Mouse (Mus musculus): ENCODE measurements around the gene Spsb1. TPM values are rescaled to one million over a fixed set of nuclear protein-coding genes. Genes with fewer than 3 reads are reported as not detected.

Gene Spsb1
- polyA plus RNA-seq, 1 experiment = 12.5 TPM

DNA sequence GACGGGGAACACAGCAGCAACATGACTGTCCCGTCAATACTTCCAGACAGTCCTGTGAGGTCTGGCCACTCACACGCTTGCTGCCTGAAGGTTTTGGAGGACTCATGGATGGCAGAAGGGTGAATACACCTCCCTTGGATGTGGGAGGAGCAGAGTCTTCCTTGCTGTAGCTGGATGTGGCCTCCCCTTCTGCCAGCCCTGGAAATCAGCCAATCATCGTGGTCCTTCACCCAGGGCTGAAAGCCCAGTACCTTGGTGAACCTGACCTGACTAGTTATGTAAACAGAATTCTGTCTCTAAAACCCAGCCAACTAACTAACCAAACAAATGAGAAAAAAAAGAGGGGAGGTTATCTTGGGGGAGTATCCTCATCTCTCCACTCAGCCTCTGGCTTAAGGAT lies 90.4 kb downstream of the Spsb1 start:
- DNase-seq (ENCODE audit: extremely low spot score in 1 of 2, low spot score in 1 of 2) = no peak

DNA sequence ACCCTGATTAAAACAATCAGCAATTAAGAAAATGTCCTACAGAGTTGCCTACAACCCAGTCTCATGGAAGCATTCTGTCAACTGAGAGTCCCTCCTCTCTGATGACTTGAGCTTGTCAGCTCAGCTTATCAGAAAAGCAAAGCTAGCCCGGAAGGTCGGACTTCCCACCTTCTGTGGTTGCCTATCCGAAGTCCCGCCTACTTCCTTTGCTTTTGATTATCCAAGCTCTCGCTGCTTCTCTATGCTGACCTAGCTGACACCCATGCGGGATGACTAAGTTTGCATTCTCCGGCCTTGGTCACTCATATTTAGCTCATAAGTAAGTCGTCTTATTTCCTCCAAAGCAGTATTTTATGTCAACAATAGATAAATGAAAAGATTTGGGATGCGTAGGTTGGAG lies 91.3 kb downstream of the Spsb1 start:
- DNase-seq (ENCODE audit: extremely low spot score in 1 of 2, low spot score in 1 of 2) = no peak

DNA sequence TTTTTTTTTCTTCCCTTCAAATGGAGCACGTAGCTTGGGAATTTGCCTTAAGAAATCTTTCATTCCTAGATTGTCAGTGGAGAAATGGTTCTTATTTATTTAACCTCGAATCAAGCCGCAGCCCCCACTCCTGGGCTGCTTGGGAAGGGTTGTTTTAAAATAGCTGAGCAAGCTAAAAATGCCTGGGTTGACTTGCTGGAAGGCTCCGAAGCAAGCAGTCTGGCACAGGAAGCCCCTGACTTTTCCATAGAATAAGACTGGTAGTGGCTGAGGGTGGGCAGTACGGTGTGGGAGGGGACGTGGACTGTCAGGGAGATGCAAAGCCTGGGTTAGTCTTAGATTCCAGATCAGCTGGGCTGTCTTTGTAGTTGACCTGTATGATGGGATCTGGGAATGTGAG lies 94.5 kb downstream of the Spsb1 start:
- no peak for DNase-seq (ENCODE audit: extremely low spot score in 1 of 2, low spot score in 1 of 2)

DNA sequence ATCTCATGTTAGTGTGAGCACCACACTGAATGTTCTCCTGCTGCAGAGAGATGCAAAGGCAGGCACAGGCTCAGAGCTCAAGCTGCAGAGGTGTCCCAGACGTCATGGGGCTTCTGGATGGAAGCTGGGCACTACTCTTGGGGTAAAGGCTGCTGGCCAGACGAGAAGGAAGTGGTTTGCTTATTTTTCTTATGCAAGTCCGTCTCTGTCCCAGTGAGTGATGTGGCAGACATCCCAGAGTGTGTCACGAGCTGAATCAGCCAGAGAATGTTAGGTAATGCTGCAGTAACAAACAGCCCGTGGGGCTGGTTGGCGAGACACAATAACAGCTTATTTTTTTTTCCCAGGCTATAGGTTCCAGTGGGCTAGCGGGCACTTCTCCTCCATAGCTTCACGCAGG lies 96.3 kb downstream of the Spsb1 start:
- no peak for DNase-seq (ENCODE audit: extremely low spot score in 1 of 2, low spot score in 1 of 2)

DNA sequence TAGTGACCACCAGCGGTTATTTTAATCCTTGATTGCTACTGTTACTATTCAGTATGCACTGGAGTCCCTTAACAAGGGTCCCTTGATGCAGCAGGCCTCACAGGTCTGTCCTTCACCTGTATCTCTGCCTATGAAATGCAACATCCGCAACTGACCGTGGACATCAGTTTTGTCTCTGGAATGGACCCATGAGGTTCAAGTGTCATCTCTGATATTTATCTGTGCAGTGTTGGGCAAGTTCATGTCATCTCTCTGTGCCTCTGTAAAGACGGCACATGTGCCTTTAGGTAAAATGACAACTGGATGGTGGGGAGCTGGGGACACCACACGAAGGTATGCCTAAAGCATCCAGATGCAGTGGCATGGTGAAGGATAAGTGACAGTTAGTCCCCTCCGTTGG lies 96.7 kb downstream of the Spsb1 start:
- DNase-seq (ENCODE audit: extremely low spot score in 1 of 2, low spot score in 1 of 2) = no peak

DNA sequence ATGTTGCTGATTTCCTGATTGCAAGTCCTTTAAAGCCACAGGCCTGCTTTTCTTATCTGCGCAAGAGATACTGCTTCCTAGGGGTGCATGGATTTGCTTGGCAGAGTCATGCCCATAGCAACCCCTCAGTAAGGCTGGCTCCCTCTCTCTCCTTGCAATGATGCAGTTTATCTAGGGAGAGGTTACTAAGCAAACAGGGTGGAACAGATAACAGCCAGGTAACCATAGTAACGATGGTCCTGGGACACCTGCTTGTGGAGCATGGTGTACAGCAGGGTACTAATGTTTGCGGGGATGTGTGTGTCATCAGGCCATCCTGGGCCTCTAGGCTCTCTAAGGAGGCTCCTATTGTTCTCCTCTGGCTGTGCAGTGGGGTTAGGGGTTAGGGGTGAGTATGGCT lies 97.2 kb downstream of the Spsb1 start:
- DNase-seq (ENCODE audit: extremely low spot score in 1 of 2, low spot score in 1 of 2) = no peak

DNA sequence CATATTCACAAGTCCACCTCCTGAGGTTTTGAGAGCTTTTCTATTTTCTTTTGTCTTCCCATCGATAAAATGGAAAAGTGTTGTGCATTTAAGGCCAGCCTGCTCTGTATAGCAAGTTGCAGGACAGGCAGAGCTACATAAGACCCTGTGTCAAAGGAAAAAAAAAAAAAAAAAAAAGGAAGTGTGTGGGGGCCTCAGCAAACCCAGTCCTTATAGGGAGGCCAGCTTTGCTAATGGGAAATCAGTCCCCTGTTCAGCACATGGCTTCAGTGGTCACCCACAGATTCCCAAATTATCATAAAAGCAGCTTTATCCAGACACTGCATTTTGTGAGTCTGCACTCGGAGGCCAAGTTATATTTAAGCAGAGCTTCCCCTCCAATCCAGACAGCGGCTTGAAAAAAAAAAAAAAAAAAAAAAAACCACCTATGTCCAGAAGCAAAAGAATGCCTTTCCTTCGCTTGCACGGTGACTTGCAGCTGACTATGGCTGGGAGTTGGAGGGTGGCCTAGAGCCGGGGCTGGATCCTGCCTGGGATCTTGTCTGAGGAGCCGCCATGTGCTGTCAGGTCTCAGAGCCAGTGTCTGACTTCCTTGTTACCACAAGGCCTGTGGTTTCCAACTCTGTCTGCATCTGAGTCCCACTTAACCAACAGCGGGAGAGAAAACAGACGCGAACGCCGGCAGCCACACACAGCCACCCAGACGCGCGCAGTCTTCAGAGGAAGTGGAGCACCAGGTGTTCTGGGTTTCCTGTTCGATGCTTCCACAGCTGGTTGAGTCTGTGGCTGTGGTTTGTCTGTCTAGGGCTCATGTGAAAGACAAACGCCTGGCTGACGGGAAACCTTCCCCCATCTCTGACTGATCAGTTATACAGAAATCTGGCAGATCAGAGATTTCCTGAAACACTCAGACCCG lies 98.7 kb downstream of the Spsb1 start:
- DNase-seq (ENCODE audit: extremely low spot score in 1 of 2, low spot score in 1 of 2) = no peak

DNA sequence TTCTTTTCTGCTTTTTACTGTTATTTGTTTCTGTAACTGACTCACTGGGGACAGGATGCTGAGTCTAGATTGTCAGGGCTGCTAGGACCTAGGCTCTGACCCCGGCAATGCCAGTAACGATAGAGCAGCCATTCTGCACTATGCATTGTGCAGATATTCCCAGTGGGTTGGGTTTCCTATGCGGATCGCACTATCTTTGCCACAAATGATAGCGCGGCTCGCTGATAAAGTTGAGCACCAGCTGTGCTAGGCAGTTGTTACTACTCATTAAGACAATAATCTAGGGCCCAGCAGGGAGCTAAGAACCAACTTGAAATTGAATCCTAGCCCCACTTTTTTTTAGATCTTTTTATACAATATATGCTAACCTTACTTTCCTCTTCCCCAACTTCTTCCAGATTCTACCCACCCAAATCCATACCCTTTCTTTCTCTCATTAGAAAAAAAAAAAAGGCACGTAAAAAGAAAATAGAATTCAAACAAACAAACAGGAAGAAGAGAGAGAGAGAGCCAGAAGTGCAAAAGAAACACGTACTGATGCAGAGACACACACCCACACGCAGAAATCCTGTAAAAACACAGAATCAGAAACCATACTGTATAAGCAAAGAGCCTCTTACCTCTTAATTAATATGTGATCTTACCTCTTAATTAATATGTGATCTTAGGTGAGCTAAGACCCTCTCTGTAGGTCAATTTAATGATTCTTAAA lies 99.5 kb downstream of the Spsb1 start:
- DNase-seq (ENCODE audit: extremely low spot score in 1 of 2, low spot score in 1 of 2) = no peak

DNA sequence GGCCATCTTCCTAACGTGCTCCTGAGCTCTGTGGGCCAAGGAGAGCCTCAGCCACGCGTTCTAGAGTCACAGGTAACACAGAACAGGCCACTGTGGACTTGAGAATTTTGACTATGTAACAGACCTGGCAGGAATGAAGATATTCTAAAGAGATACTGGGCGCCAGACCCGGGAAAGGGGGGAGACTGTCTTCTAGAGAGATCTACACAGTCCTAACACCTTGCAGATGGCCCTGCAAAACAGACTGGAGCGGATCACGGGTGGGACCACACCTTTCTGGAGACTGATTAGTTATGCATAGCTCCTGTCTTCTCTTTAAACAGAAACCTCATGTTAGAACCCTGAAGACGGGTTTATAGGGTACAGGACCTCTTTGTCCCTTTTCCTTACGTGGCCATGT lies 100.1 kb downstream of the Spsb1 start:
- no peak for DNase-seq (ENCODE audit: extremely low spot score in 1 of 2, low spot score in 1 of 2)

DNA sequence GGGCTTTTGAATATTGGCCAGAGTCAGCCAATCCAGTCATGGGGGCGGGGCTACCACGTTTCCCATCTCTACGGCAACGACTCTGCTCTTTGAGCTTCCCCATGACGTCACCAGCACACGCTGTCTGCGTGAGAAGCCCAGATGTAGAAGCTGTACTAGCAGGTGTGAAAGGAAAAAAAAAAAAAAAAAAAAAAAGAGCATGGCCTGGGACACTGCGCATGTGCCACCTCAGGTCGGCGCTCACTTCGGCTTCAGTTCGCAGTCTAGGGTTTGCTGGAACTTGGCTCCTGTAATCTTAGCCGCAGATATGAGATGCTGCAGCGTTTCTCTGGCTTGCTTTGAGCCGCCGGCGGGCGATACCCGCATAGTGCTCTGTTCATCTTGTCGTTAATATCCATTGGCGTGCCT lies 100.5 kb downstream of the Spsb1 start:
- DNase-seq (ENCODE audit: extremely low spot score in 1 of 2, low spot score in 1 of 2) = peak in 1 of 2 experiments; percentile 48

DNA sequence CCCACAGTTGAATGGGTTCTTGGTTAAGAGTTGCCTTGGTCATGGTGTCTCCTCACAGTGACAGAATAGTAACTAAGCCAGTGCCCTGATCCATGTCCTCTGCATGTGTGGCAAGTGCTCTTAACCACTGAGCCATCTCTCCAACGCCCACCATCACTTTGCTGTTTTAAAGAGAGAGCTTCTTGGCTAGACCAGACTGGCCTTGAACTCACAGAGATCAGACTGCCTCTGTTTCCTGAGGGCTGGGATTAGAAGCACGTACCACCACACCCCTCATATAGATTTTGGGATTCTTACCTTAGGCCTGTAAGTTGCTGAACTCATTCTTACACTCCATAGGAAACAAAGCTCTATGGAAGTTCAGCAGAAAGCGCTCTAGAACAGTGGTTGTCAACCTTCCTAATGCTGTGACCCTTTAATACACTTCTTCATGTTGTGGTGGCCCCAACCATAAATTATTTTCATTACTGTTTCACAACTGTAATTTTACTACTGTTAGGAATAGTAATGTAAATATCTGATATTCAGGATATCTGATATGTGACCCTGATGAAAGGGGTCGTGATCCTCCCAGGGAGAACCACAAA lies 101.1 kb downstream of the Spsb1 start:
- DNase-seq (ENCODE audit: extremely low spot score in 1 of 2, low spot score in 1 of 2) = no peak

DNA sequence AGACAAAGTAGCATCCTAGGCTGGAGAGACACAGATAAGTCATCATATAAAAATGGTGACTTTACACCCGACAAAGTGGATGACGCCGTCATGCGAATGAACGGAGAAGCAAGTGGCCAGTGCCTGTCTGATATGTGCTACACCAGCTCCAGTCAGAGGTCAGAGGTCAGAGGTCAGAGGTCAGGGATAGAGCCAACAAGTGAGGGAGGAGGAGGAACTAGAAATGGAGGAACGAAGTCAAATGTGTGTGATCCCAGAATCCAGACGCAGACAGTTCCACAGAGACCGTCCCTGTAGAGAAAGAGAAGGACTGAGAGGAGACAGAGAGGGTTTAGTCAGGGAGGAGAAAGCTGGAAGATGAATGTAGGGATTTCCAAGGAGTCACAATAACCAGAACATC lies 103.3 kb downstream of the Spsb1 start:
- no peak for DNase-seq (ENCODE audit: extremely low spot score in 1 of 2, low spot score in 1 of 2)

DNA sequence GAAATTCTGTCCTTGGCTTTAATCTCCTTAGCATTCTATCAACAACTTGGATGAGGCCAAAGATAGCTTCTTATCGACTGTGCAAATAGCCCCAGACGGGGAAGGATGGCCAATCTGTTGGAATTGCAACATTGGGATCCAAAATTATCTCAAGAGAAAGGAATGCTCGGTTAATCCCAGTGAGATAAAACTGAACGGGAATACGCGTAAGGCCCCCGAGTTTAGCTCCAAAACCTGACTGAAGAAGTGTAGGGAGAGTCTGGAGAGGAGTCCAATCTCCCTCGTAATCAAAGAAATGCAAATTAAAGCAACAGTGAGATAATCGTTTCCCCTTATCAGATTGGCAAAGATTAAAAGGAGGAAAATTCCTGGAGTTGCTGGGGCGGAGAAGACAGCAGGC lies 104.2 kb downstream of the Spsb1 start:
- no peak for DNase-seq (ENCODE audit: extremely low spot score in 1 of 2, low spot score in 1 of 2)

DNA sequence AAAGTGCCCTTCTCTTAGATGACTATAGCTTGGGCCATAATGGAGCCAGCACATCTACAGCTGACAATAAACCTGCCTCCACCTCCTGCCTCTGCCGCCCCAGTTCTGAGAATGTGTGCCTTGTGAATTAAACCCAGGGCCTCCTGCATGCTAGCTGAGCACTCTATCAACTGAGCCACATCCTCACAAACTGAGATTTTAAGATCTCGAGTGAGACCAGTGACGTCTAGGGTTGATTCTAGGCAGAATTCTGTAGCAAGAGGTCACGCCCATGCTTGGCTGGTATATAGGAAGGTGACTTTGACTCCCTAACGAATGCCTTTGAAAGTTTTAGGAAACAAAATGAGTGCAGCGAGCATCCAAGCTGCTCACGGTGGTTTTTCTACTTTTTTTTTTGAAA lies 104.8 kb downstream of the Spsb1 start:
- no peak for DNase-seq (ENCODE audit: extremely low spot score in 1 of 2, low spot score in 1 of 2)

DNA sequence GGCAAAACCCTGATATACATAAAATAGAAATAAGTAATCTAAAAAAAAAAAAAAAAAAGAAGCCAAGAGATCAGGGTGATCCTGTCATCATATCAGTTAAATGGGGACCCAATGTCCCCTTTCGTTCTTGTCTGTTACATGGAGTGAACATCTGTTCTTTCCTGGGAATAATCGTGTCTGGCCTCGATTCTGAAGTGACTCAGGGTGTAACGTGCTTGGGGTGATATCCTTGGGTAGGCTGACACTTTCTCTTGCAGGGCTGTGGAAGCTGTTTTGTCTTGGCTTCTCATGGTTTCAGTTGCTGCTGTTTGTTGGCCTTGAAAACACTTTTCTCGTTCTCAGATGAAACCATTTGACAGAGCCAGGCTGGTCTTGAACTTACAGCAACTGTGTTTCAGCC lies 105.8 kb downstream of the Spsb1 start:
- DNase-seq (ENCODE audit: extremely low spot score in 1 of 2, low spot score in 1 of 2) = no peak

DNA sequence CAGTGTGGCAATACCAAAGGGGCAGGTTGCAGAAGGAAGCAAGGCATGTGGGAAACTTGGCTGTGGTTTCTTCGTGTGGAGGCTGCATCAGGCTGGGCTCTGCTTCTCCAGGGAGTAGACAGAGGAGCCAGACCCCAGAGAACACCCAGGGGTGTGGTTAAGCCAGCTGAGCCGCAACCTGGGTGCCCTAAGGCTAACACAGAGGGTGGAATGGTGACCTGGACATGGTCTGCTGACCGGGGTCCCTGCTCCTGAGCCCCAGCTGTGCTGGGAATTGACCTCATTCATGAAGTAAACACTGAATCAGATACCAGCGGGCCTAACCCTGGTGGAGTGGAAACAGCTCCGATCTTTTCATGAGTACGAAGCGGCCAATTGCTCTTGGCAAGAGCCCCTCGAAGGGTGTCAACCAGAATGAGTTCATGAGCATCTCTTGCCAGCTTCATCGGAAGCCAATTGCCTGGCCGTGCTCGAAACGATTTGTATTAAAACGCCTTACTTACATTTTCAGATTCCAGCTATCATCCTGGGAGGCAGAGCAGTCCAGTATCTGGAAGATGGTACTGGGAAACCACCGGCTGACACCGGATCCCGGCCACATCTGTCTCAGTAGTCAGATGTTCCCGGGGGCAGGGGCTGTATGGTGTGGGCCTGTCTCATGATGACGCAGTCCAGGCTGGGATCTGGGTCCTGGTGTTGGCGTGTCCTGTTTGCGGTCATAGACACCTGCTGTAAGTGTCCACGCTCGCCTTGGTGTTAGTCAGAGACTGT lies 107.8 kb downstream of the Spsb1 start:
- no peak for DNase-seq (ENCODE audit: extremely low spot score in 1 of 2, low spot score in 1 of 2)

Other genes starting within 250 kb of the Spsb1 start
- gene Tmem201, start 217.0 kb downstream of the Spsb1 start, polyA plus RNA-seq (2012; rRNA removed) = 78.2 and 79.6 TPM in 2 replicates
- gene Slc25a33, start 180.8 kb downstream of the Spsb1 start, polyA plus RNA-seq (2012; rRNA removed) = 35.1 and 36.5 TPM in 2 replicates
- 4.4 and 5.7 TPM in 2 replicates for gene H6pd, start 54.0 kb upstream of the Spsb1 start, polyA plus RNA-seq (2012; rRNA removed)
- 1.4 and 1.8 TPM in 2 replicates for gene Gpr157, start 132.3 kb upstream of the Spsb1 start, polyA plus RNA-seq (2012; rRNA removed)
- 4.7 and 7.6 TPM in 2 replicates for gene Slc2a5, start 164.2 kb upstream of the Spsb1 start, polyA plus RNA-seq (2012; rRNA removed)
- not detected in 2 replicates for gene Slc2a7, start 193.9 kb upstream of the Spsb1 start, polyA plus RNA-seq (2012; rRNA removed)
- gene Car6, start 246.3 kb upstream of the Spsb1 start, polyA plus RNA-seq (2012; rRNA removed) = 0.15 TPM in 1 of 2 replicates, not detected in the other